Mouse (Mus musculus) A20 (cell line): ENCODE measurements around the gene Dnajb2.

Experiments used
- DNase-seq: peaks from one replicate; pipeline ENCODE4 v3.0.0-alpha.2; 2011; ENCODE audit warnings: low read depth, low spot score

Gene Dnajb2

GRCm38 (mm10) chr1:75292476-75293330, 56.5 kb downstream of the Dnajb2 start:
- no peak for DNase-seq

GRCm38 (mm10) chr1:75293331-75293701, 57.1 kb downstream of the Dnajb2 start:
- DNase-seq = no peak

- no peak for DNase-seq
Measured at GRCm38 (mm10) chr1:75294294-75294693, 58.1 kb downstream of the Dnajb2 start.
